Mouse (Mus musculus) MN1 (cell line): ENCODE results near the gene Tmem229b.
"Not testable (repeated sequence)": the region's sequence is repeated elsewhere in the genome, so short reads cannot be mapped to it uniquely, and the experiment has no call there.

Experiments used
- DNase-seq: peaks from one replicate; pipeline ENCODE4 v3.0.0-alpha.2; 2016; ENCODE audit warnings: low spot score

Gene Tmem229b

GRCm38 (mm10) chr12:78947661-78948060 lies 59.8 kb downstream of the Tmem229b start:
- no peak for DNase-seq

- DNase-seq, result no peak
These were observed 60.3 kb downstream of the Tmem229b start for GRCm38 (mm10) chr12:78947161-78947560.

GRCm38 (mm10) chr12:78942931-78943330 lies 64.5 kb downstream of the Tmem229b start:
- DNase-seq, result peak; percentile 44

GRCm38 (mm10) chr12:78940081-78940480 lies 67.3 kb downstream of the Tmem229b start:
- DNase-seq, result no peak

GRCm38 (mm10) chr12:78939393-78940037 lies 67.9 kb downstream of the Tmem229b start:
- no peak for DNase-seq

- DNase-seq, result no peak
These were observed 70.9 kb downstream of the Tmem229b start for GRCm38 (mm10) chr12:78936494-78936893.

GRCm38 (mm10) chr12:78929900-78930299 lies 77.5 kb downstream of the Tmem229b start:
- DNase-seq, result no peak

- no peak for DNase-seq
These were observed 80.1 kb downstream of the Tmem229b start for GRCm38 (mm10) chr12:78927287-78927686.

- no peak for DNase-seq
These were observed 83.8 kb downstream of the Tmem229b start for GRCm38 (mm10) chr12:78923539-78924189.

GRCm38 (mm10) chr12:78922977-78923376 lies 84.5 kb downstream of the Tmem229b start:
- DNase-seq, result not testable (repeated sequence)

- DNase-seq, result no peak
These were observed 85.4 kb downstream of the Tmem229b start for GRCm38 (mm10) chr12:78922058-78922457.

- no peak for DNase-seq
These were observed 86.0 kb downstream of the Tmem229b start for GRCm38 (mm10) chr12:78921421-78921820.

- peak; percentile 91 for DNase-seq
These were observed 88.2 kb downstream of the Tmem229b start for GRCm38 (mm10) chr12:78919079-78919712.

GRCm38 (mm10) chr12:78918227-78919078 lies 89.0 kb downstream of the Tmem229b start:
- peak; percentile 93 for DNase-seq

- DNase-seq, result no peak
These were observed 91.1 kb downstream of the Tmem229b start for GRCm38 (mm10) chr12:78916278-78916677.

GRCm38 (mm10) chr12:78915561-78915960 lies 91.9 kb downstream of the Tmem229b start:
- DNase-seq, result no peak

GRCm38 (mm10) chr12:78914458-78914857 lies 93.0 kb downstream of the Tmem229b start:
- DNase-seq, result no peak
